Mouse (Mus musculus) spleen, adult 10 weeks (tissue): Measurements from ENCODE around the gene Nkap. TPM values are rescaled to one million over a fixed set of nuclear protein-coding genes. Genes with fewer than 3 reads are reported as not detected.

ENCODE experiments used
- polyA plus RNA-seq: library from polyadenylated mRNA; stranded (reverse); fragments of 350-450 nt; fragmentation: Illumina TruSeq; extraction: RNeasy Lipid Tissue Mini Kit (QIAGEN cat#74804); gene quantifications from one replicate; pipeline ENCODE4 v1.2.3, GENCODE M21; 2015; ENCODE audit warnings: low replicate concordance; ENCODE audit not compliant: insufficient read depth

Gene Nkap
- 16.9 TPM for polyA plus RNA-seq

DNA sequence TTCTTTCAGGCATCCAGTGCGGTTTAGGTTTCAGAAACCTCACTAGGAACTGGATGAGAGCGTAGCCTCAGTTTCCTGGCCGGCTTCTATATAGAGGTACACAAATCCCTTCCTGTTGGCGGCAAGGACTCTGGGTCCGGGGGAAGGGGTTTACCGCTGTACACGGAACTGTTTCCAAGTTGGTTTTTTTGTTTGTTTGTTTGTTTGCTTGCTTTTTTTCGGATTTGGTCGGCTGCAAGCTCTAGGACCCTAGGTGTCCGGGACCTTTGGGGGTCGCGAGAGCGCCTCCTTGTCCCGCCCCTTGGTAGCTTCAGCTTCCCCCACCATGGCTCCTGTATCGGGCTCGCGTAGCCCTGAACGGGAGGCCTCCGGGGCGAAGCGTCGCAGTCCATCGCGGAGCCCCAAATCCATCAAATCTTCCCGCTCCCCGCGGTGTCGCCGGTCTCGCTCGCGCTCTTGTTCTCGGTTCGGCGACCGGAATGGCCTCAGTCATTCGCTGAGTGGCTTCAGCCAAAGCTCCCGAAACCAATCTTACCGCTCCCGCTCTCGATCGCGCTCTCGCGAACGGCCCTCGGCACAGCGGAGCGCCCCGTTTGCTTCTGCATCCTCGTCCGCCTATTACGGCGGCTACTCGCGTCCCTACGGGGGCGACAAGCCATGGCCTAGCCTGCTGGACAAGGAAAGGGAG lies at the start of gene Nkap:
Gene Nkap, plus strand, starts transcription at position 125 of the 688 bp plus-strand sequence.

DNA sequence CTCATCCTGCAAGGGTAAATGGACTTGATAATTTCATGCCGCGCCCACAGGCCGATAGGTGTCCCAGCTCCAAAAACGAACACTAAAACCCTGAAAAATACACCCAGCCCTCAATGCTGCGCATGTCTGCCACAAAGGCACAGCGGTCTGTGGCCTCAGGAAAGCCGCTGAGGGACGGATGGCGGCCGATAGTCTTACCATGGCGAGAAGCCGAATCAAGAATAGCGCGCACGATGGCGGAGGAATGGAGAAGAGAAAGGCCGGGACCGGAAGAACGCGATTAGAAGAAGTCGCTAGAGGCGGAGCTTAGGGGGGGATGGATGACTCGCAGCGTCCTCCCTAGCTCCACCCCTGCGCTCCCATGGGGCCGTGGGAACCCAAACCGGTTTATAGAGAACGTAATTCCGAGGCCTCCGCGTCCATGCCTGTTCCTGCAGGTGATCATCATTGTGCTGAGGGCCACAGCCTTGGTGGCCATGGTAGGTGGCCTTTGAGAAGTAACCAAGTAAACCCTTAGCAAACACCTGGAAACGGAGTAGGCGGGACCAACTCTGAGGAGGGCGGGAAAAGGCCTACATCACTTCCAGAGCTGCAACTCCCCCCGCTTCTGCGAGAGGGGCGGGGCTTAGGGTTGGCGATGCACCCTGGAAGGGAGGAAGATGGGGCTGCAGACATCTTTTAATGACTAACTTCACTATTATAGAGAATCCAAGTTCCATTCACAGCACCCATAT lies 41.5 kb upstream of the Nkap start, which contains the start of gene Rpl39:
Gene Rpl39, minus strand, starts transcription at position 476 of the 734 bp plus-strand sequence.

DNA sequence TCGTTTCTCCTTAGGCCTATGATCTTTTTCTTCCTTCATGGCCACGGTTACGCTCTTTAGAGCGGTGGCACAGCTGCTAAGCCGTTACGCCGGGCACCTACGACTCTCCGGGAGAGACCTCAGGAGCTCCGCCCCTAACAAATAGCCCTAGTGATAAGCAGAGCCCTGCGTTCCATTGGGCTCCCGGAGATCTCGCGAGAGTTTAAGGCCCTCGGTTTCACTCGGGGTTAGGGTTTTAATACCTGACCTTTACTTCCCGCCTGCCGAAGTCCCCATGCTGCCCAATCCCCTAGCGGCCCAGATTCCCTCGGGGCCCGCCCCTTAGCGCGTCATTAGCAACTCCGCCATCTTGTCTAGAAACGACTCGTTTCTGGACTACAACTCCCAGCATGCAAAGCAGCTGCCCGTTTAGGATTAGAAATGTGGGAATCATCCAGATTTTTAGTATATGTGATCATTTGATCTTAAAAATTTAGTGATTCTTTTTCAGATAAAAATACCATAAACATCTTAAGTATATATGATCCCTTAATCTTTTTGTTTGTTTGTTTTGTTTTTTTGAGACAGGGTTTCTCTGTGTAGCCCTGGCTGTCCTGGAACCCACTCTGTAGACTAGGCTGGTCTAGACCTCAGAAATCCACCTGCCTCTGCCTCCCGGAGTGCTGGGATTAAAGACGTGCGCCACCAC lies 16.3 kb upstream of the Nkap start, which contains the start of gene Upf3b:
Gene Upf3b, minus strand, starts transcription at position 130 of the 688 bp plus-strand sequence.

DNA sequence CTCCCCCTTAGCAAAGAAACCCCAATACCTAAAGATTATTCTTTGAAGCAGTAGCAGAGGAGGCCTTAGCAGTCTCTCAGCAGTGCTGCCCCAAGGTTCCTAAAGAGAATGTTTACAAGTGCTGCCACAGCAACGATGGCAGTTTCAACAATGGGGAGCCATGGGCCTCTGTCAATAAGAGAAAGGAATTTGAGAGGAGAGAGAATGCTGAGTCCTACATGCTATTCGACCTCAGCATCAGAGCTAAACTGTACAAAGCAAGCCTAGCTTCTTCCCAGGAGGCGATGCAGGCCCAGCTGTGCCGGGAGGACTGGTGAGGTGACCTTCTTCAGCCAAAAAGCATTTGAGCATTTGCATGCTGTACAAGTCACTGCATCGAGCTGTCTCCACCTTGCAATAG lies 42.1 kb downstream of the Nkap start, which contains the start of gene Akap14:
Gene Akap14, minus strand, starts transcription at position 101 of the 400 bp plus-strand sequence.

DNA sequence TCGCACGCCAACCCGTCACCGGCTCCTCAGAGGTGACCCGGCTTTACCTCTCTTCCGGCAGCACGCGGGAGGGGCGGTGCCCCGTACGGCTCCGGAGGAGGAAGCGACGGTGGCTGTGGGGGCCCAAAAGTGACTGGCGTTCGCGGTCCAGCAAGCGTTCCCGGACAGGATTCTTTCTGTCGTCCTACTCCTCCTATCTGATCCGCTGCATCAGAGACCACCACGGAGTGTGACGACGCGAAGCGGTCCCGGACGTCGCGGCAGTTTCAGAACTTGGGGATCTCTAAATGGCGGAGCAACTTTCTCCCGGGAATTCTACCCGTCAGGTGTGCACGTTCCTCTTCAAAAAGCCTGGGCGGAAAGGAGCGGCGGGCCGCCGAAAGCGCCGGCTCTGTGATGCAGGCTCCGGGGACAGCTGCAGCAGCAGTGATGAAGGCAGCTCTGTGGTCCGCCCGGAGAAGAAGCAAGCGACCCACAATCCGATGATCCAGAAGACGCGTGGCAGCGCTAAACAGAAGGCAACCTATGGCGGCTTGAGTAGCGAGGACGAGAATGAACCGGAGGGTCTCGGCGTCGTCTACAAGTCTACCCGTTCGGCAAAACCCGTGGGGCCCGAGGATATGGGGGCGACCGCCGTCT lies 64.6 kb downstream of the Nkap start, which contains the start of the genes Ndufa1 and Rnf113a1:
Gene Ndufa1, minus strand, starts transcription at position 59 of the 639 bp plus-strand sequence.
Gene Rnf113a1, plus strand, starts transcription at position 141 of the 639 bp plus-strand sequence.

Other genes starting within 250 kb of the Nkap start
- 14.0 TPM for gene Nkrf, start 223.9 kb upstream of the Nkap start, polyA plus RNA-seq
- 115 TPM for gene Sept6, start 135.0 kb upstream of the Nkap start, polyA plus RNA-seq
- not detected for gene Sowahd, start 78.0 kb upstream of the Nkap start, polyA plus RNA-seq
- gene Rpl39, start 41.4 kb upstream of the Nkap start, polyA plus RNA-seq, result 2,551 TPM
- gene Upf3b, start 16.5 kb upstream of the Nkap start, polyA plus RNA-seq, result 70.0 TPM
- gene Akap14, start 42.0 kb downstream of the Nkap start, polyA plus RNA-seq, result not detected
- gene Ndufa1, start 64.4 kb downstream of the Nkap start, polyA plus RNA-seq, result 138 TPM
- 4.0 TPM for gene Rnf113a1, start 64.5 kb downstream of the Nkap start, polyA plus RNA-seq
- not detected for gene Gm9, start 84.2 kb downstream of the Nkap start, polyA plus RNA-seq
- not detected for gene Rhox1, start 95.5 kb downstream of the Nkap start, polyA plus RNA-seq
- not detected for gene Rhox2a, start 118.2 kb downstream of the Nkap start, polyA plus RNA-seq
- not detected for gene Rhox3a, start 123.1 kb downstream of the Nkap start, polyA plus RNA-seq
- gene Rhox4a, start 138.5 kb downstream of the Nkap start, polyA plus RNA-seq, result not detected